Mouse (Mus musculus) monocyte, adult 2 months (primary cell): ENCODE measurements at regions not wholly inside any gene's neighbourhood (a gene's known extent, or its start where the extent isn't known, plus 50 kb on each side); places are given as distances from the start of the nearest gene placed in this dataset.

Experiments
- DNase-seq, 2 experiments: peaks; one replicate each; pipeline ENCODE4 v3.0.0; 2022; ENCODE audit warnings: low spot score in 2 of 2, low read depth in 1 of 2

DNA sequence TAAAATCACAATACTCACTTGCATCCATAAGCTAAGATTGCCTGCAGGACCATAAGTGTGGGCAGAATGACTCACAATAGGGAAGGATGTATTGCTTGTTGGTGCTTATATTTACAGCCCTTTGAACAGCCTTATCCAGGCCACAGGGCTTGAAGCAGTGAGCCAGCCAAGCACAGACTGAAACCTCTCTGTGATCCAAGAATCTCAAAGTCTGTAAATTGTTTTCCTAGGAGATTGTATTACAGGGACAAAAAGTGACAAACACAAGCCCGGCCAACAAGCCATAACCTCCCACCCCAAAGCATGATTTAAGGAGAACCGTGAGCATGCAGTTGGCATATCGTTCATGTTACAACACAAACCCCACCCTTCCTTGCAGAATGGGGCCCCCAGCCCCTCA lies 319.2 kb downstream of the Wdr11 start:
- no peak for DNase-seq

DNA sequence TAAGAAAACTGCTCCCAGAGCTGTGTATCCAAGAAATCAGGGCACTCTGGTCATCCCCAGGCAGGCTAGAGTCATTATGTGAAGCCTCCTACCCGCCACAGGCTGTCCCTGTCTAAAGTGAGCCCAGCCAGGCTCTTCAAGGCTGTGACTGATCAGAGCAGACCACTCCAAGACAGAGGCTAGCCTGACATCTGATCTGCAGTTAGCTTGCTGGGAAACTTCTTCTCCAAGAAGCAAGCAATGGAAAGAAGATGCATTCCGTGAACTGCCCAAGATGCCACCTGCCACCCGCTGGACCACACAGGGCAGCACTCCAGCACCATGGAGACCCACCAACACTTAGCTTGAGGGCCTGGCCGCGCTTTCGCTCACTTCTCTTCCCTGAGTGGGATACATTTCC lies 323.2 kb downstream of the Wdr11 start:
- no peak for DNase-seq

DNA sequence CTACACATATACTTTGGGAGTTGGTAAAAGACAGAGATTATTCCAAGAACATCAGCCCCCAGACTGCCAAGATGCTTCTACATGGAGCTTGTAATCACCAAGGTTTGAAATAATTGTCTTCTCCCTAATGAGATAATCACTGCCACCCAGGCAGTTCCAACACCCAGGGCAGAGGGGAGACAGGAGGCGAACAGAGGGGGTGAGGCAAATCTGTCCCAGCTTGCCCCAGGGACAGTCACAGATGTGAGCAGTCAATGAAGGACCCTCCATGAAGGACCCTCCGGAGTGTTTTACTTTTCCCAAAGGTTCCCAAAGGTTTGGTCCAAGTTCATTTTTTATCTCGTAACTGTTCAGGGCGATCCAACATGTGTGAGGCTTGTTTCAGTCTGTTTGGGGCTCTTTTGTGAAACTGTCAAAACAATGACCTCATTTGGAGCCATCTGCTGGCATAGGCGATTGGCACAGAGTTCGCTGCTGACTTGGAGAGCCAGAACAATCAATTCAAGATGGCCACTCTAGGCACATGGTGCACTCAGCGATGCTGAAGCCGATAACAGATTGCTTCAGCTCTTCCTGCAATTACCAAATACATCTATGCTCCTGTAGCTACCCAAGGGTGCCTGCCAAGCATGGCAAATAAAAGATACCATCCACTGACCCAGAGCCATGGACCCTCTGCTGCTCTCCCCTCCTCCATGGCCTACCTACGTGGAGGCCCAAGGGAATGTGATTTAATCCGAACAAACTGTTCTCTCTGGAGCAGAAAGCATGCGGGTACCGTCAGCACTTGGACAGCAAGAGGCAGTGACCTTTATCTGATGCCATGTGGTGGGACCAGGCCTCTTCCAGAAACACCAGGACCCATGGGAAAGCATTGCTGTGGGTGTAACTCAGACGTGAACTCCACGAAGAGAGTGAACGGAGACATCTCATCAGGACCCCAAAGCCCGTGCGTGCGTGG lies 326.9 kb downstream of the Wdr11 start:
- DNase-seq: no peak

GRCm38 (mm10) chr7:129922291-129922690 lies 330.6 kb downstream of the Wdr11 start:
- no peak for DNase-seq

- DNase-seq: no peak
Measured at GRCm38 (mm10) chr7:129936731-129937130, 345.1 kb downstream of the Wdr11 start.

DNA sequence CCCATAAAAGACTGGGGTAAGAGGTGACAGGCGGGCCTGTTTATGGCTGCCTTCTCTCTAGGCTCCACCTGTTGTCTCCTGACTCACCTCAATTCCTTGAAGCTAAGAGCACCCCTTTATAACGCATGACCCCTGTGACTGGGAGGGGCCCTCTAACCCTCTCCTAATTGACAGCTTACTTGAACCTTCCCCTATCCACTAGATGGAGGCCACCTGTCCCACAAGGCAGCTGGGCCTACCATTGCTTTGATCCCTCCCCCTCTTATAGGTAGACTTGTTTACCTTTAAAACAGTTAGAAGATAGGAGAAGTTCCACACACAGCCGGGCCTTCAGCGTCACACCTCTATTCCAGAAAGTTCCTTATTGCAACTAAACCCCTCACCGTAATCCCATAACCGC lies 346.1 kb downstream of the Wdr11 start:
- DNase-seq: no peak

DNA sequence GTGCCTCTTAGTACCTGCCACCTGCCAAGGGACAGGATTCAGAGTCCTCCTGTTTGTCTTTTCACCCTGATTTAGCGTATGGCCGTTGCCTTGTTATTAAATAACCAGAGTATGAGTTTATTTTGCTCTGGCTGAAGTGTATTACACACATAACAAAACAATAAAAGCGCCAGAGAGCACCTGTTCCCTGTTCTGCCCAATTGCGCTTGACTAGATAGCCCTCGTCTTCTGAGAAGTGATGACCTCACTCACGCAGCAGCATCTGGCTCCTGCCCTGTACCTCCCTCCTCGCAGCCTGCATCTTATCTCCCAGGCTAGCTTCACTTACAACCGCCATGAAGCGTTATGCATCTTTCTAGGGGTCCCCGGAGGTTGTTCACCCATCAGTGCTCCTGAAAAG lies 346.5 kb downstream of the Wdr11 start:
- DNase-seq: no peak

DNA sequence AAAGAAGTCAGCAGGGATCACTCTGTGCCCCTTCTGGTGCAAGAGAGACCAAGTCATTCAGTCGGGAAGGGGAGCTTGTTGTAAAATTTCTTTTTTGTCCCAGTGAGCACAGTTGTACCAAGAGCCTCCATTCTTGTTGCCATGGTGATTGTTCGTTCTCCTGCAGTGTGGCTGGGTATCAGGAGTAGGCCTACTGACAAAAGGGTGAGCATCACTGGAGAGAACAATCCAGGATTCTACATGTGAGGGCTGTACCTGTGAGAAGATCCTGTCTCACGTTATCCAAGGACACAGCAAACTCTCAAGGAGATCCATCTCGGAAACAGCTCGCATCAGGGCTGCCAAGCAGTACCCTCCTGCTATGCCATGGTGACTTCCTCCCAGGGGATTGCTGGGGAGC lies 347.6 kb downstream of the Wdr11 start:
- no peak for DNase-seq

- no peak for DNase-seq
Measured at GRCm38 (mm10) chr7:129941311-129942029, 349.8 kb downstream of the Wdr11 start.

- DNase-seq: no peak
Measured at GRCm38 (mm10) chr7:129948613-129949110, 357.0 kb downstream of the Wdr11 start.

GRCm38 (mm10) chr7:129950456-129950855 lies 358.8 kb downstream of the Wdr11 start:
- no peak for DNase-seq

- no peak for DNase-seq
Measured at GRCm38 (mm10) chr7:129958379-129958778, 366.7 kb downstream of the Wdr11 start.

DNA sequence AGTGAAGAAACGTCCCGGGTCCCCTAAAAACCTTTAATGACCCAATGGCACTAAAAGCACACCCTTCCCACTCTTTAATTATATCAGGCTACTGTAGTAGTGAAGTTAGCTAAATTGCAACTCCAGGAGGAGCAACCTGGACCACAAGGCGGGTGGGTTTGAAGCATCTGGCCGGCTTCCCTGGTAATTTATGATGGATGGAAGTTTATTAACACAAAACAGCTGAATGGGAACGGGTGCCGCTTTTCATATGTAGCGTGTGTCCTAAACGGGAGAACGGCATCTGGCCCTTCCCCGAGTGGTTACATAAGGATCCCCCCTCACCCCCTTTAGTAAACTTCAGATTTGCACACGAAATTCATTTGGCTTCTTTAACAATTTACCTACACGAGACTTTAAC lies 370.9 kb downstream of the Wdr11 start:
- DNase-seq: no peak

GRCm38 (mm10) chr7:129964192-129964591 lies 372.5 kb downstream of the Wdr11 start:
- DNase-seq: no peak

DNA sequence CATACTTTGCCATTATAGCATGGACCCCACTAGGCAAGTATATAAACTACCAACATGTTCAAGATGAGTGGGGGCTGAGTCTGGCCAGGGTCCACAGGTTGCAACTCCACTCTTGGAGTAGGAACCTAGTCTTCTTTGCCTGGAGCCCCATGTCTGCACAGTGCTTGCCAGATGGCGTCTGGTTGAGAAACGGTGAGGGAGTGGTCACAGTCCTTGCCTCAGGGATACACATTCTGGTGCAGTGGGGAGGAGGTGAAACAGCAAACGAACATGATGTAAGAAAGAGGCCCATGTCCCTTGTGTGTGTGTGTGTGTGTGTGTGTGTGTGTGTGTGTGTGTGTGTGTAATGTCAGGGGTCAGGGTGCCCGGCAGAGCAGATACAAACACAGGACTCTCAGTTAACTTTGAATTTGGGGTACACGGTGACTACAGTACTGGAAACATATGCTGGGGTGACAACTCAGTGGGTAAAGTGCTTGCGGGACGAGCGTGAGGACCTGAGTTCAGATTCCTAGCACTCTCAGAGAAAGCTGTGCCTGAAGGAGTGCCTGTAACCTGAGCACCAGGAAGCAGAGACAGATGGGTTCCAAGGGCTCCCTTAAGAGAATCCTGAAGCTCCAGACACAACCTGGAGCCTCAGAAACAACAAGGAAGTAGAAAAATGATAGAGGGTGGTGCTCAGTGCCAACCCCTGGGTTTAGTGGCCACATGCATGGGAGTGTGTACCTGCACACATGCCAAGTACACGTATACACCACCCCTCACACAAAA lies 373.8 kb downstream of the Wdr11 start:
- DNase-seq: no peak

DNA sequence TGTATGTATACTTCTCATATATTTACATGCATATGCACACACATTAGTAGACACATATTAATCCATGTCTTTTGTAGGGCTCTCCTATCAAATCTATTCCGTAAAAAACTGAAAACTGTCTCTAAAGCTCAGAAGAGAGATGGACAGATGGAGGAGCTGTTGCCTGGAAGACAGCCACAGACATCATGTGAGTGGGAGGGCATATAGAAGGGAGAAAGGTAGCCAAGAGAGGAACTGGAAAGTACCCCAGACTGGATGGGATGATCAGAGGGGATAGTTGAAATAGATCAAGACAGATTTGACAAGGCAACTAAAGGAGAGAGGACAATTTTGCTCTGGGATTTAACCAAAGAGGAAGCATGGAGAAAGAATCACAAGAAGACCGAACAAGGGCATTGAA lies 375.1 kb downstream of the Wdr11 start:
- no peak for DNase-seq

- no peak for DNase-seq
Measured at GRCm38 (mm10) chr7:129970201-129970600, 378.5 kb downstream of the Wdr11 start.

DNA sequence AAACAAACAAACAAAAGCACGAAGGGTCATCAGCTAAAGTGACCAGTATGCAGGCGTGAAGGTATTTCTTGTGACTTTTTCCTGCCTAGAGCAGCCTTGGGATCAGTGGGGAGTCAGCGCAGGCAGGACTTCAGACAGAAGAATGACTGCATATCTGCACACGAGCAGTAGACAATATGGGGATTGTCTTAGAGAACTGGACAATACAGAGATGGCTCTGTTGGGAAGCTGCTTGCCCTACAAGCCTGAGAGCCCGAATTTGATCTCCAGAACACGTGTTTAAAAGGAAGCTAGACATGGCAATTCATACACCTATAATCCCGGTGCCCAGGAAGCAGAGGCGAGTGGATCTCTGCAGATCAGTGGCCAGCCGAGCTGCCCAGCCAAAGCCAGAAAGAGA lies 382.5 kb downstream of the Wdr11 start:
- DNase-seq: no peak

GRCm38 (mm10) chr7:129974837-129975236 lies 383.2 kb downstream of the Wdr11 start:
- DNase-seq: no peak

DNA sequence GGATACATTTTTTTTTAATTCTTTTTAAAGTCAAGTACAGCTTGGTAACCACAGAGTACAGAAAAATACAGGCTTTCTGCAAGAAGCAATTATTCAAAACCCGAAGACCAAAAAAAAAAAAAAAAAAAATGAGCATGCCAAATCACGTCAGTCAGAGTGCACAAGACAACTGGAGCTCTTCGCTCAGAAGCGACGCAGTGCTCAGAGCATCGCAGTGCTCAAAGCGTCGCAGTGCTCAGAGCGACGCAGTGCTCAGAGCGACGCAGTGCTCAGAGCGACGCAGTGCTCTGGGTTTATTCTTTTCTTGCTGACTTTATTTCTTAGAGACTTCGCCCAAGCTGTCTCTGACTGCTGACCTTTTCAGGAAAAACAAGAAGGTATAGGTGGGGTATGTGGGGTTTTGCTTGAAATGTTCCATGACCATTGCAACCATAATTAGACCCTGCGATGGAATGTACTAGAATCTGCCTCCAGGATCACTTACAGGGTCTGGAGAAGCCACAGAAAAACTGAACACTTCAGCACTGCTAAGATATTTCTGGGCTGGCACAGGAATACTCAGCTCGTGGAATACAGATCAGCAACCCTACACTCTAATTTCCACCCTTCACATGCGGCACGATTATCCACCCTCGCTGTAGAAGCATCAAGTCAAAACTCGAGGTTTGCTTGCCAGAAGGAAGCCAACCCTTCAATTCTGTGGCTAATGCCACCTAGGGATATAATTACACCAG lies 384.3 kb downstream of the Wdr11 start:
- DNase-seq: no peak

DNA sequence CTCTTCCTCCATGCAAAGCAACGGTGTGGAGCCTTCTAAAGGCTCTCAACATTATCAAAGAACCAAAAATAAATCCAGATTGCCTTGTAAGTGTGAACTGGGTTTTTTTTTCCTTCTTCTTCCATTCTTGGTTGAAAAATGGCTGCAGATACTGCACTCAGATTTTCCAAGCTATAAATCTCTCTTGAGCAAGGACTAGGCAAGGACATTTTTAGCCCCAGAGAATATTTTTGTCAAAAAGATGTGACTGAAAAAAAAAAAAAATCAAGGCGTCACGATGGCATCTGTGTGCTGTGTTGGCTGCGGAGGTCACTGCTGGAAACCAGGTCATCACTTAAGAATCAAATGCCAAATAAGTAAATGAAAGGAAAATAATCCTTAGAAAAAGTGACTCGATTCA lies 386.9 kb downstream of the Wdr11 start:
- DNase-seq: no peak
